Mouse (Mus musculus): ENCODE results near the gene Nrip2. TPM values are rescaled to one million over a fixed set of nuclear protein-coding genes. Genes with fewer than 3 reads are reported as not detected.
"Not testable (repeated sequence)": the region's sequence is repeated elsewhere in the genome, so short reads cannot be mapped to it uniquely, and the experiment has no call there.

The Nrip2 gene
- 1 to 10 TPM; 1.1 to 2.4 TPM for total RNA-seq (2021)
- long read RNA-seq, experiment 1, partial matches to known transcripts = 0 of 1 reads
- long read RNA-seq, experiment 1, other reads (novel, unspliced or antisense) = 1 of 1 reads
- long read RNA-seq, experiment 2, partial matches to known transcripts = 0 of 1 reads
- long read RNA-seq, experiment 2, other reads (novel, unspliced or antisense) = 1 of 1 reads

DNA sequence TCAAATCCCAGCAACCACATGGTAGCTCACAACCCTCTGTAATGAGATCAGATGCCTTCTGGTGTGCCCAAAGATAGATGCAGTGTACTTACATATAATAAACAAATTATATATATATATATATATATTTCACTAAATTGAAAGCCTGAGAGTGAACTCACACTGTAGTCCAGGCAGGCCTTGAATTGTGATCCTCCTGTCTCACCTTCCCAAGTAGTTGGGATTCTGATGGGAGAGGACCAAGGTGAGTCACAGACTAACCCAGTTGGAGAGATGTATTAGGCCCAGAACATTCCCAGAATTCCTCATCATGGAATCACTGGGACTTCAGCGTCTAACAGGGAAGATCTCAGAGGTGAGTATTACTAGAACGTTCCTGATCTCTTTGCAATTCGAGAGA lies at the start of gene Nrip2:
Gene Nrip2 (plus strand): TSS at position 301 of the 400 bp plus-strand sequence.
- no peak for DNase-seq

DNA sequence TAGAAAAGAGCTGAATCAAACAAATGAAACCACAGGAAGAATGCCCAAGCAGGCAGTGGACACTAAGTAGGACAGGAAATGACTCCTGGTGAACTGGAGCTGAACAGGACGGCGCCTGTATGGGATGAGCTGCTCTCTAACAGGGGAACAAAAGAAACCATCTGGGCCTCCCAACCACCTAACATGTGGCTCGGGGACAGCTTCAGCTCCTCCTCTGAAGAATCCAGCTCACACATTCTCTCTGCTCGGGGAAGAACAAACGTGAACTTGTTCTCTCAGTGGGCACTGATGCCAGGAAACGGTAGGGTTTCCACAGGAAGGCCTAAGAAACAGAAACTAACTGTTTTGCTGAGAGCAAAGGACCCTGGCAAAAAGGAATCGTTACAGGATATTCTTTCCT lies 49.4 kb upstream of the Nrip2 start:
- no peak for DNase-seq

DNA sequence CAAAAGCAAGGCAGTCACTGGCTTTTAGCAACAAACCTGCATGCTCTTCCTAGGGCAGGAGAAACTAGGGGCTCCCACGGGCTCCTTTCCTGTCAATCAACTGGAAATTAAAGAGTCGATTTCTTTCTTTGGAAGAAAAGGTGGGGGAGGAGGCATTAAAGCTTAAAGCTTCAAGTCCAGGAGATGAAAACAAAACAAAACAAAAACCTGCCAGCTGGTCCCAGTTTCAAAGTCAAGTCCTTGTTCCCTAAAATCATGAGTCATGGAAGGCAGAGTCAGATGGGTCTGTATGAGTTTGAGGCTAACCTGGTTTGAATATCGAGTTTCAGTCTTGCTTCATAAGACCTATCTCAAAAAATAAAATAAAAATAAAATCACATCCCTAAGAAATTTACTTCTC lies 45.0 kb upstream of the Nrip2 start:
- DNase-seq = no peak

DNA sequence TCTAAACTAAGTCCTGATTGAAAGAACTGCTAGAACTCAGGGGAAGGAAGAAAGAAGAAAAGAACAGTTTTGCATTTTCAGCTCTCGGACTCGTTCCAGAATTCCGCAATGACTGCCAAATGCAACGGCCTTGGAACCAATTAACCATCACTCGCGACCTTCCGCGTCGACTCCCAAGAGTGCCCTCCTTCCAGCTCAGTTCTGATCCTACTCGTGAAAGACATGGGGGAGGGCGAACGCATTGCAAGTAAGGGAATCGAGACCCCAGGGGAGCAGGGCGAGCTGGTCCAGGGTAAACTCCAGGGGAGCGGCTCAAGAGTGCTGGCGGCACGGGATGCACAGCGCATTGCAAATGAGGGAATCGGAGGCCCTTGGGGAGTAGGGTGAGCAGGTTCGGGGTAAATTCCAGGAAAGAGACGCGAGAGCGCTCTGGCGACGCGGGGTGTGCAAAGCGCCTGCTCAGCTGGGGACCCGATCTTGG lies 43.9 kb upstream of the Nrip2 start:
- DNase-seq = peak; percentile 66 to 77

DNA sequence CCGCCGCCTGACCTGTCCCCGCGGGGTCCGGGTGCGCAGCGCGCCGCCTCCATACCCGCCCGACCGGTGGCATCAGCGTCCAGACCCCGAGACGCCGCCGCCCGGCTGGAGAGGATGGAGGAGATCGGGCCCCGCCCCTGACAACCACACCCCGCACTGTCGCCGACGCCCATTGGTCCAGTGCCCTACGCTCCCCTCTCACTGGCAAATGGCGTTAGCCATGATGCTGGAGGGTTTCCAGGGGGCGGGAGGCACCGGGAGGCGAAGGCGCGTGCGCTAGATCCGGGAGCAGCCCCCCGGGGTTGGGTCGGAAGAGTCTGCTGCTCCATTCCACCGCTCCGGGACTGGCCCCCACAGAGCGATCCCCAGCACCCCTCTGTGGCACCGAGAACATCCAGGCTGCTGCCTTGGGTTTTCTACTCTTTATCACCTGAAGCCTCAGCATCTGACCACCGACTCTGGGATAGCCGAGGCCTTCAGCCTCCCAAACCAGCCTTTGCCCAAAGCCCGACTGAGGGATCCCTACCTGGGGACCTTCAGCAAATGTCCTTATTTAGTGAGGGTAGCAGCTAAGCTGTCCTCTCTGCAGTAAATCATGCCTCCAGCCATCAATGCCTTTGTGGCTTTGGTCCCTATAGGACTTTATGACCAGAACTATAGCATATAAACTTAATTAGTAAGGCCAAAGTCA lies 43.2 kb upstream of the Nrip2 start, which contains the start of gene Tulp3:
Gene Tulp3 (minus strand): TSS at position 126 of the 691 bp plus-strand sequence.
- DNase-seq = peak; percentile 98

DNA sequence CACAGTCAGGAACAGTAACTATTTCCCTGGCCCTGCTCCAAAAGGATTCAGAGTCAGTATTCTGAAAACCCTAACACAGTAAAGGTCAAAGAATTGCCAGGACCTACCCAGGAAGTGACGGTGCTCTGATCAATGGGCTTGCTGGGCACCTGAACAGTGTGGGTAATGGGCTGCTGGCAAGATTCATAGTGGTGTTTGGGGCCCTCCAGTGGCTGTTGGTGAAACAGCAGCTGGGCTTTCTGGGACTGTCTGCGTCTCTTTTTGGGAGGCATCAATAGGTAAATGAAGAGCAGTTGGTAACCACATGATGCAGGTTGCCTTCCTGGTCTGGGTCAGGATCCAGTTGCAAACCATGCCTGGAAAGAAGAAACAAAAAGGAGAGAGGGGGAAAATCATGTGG lies 40.1 kb upstream of the Nrip2 start:
- peak; percentile 70 to 77 for DNase-seq

DNA sequence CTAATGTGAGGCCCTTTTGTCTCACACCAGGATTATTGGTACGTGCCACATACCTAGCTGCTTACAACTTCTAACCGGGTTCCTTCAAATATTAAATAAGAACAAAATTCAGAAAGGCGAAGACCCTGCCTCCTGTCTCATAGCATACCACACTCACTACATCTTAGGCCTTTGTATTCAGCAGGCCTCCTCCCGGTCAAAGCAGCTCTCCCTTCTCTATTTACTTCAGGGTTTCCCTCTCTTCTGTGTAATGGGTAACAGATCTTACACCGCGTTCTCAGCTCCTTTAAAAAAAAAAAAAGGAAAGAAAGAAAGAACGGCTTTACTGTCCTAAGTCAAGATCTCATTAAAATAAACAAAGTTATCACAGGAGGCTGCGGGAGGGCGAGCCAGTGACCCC lies 37.2 kb upstream of the Nrip2 start:
- no peak for DNase-seq

GRCm38 (mm10) chr6:128362381-128363006 lies 36.6 kb upstream of the Nrip2 start, which contains the start of the genes Rhno1 and Foxm1:
Gene Rhno1 (minus strand): TSS chr6:128362911.
Gene Foxm1 (plus strand): TSS chr6:128362967.
- DNase-seq = peak; percentile 88 to 89

- no peak for DNase-seq
Measured at GRCm38 (mm10) chr6:128363007-128363825, 35.9 kb upstream of the Nrip2 start.

DNA sequence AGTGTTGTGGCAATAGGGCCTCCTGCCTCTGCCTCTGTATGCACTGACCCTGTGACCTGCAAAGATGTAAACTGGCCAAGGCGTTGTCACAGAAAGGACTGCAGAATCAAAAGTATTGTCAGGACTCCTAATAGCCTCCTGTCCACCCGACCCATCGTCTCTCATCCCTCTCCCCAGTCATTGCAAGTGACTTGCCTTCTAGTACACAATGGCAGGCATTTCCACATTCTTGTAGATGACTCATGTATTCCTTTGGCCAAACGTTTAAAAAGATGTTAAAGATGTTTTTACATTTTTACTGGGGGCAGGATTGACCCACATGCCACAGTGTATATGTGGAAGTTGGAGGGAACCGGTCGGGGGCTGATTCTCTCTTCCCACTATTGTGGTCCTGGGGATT lies 34.4 kb upstream of the Nrip2 start:
- no peak for DNase-seq

- DNase-seq = no peak
Measured at GRCm38 (mm10) chr6:128366466-128366865, 32.6 kb upstream of the Nrip2 start.

DNA sequence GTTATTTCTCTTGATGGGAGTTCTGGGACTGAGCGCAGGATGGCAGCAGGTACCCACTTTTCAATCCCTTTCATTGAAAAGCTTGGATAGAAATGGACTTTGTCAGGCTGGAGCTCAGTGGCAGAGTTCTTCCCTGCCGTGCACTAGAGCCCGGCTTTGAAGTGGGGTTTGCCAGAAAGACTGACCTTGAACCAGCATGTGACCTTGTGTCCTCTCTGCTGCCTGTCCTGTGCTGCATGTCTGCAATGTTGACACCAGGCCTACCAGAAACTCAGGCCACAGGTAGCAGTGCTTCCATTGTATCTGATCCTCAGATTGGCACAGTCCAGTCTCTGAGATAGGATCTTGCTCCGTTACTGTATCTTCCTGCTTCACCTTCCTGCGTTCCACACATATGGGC lies 29.1 kb upstream of the Nrip2 start:
- DNase-seq = no peak

- DNase-seq = no peak
Measured at GRCm38 (mm10) chr6:128375192-128375591, 23.9 kb upstream of the Nrip2 start, which contains the start of the genes Tex52 and Gm44596. Gene Tex52 (plus strand): TSS chr6:128375456. Gene Gm44596 (plus strand): TSS chr6:128375503.

DNA sequence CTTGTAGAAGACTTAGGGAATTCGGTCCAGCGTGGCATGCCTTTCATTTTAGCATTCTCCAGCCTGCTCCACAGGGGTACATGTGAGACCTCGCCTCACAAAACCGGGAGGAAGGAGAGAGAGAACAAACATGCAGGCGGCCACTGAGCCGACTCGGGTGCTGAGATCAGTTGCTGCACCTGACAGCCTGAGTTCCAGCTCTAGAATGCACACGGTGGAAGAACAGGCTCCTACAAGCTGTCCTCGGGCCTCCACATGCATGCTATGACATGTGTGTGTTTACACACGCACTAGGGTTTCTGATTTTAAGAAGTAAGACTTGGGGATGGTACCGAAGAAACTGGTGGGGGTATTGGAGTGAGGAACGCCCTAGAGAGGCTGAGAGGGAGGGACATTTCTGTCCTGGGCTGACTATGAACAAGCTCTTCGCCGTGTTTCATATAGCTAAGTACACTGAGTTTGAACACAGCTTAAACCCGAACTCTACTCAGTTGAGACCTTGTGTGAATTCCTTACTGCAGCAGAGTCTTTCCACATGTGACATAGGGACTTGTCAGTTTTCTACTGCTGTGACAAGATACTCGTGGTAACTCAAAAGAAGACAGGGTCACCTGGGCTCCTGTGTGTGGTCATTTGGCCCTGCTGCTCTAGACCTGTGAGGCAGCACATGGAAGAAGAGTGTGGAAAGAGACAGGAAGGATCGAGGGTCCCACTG lies 22.6 kb upstream of the Nrip2 start:
- no peak for DNase-seq

GRCm38 (mm10) chr6:128379636-128380035 lies 19.5 kb upstream of the Nrip2 start:
- no peak for DNase-seq

- not testable (repeated sequence) for DNase-seq
Measured at GRCm38 (mm10) chr6:128380594-128381167, 18.4 kb upstream of the Nrip2 start.

GRCm38 (mm10) chr6:128381254-128381653 lies 17.8 kb upstream of the Nrip2 start:
- DNase-seq = no peak

GRCm38 (mm10) chr6:128383752-128384151 lies 15.3 kb upstream of the Nrip2 start:
- no peak for DNase-seq

DNA sequence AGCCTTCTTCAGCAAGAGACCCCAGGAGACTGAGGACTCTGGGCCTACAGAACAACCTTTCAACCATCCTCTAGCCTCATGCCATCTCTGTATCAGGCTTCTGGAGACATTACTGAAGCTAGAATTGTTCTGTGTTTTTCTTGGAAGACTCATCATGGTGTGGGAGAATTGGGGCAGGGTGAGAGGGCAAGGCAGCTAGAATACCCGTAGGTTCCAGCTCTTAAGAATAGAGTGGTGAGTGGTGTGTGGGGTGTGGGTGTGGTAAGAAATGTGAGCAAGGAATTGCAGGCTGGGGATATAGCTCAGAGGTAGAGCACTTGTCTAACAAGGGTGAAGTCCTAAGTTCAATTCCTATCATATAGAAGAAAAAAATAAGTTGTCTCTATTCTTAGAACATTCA lies 14.1 kb upstream of the Nrip2 start:
- DNase-seq = no peak

DNA sequence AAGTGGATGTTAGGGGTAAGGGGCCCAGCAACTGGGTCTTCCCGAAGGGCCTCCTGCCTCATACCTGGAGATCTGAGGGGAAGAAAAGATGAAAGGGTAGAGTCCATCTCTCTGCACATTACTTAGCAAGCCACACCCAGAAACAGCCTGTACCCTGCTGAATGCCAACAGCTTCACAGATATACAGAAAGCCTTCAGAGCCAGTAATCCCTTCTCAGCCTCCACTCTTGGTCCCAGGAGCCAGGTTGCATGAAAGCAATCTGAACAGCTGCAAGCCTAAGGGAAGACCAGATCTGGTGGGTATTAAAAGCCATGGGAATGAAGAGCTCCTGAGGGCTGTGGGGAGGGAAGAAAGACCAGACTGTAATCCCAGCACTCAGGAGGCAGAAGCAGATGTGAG lies 9.9 kb upstream of the Nrip2 start:
- no peak for DNase-seq

DNA sequence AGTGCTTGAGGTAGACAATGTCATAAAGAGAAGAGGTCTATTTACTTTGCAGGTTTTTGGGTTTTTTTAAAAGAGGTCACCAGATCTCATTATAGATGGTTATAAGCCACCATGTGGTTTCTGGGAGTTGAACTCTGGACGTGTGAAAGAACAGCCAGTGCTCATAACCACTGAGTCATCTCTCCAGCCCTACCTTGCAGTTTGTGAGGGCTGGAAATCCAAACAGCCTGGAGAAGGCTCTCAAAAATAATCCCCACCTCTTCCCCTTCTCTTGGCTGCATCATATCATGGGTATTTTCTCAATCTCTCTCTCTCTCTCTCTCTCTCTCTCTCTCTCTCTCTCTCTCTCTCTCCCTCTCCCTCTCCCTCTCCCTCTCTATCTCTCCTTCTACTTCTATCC lies 8.4 kb upstream of the Nrip2 start:
- no peak for DNase-seq
